Mouse (Mus musculus) lung, postnatal 36 days (tissue): Measurements from ENCODE around the gene Lama4.

ENCODE experiments used
- DNase-seq: peaks from one replicate; pipeline ENCODE4 v3.0.0; 2022; ENCODE audit warnings: mixed read lengths

Gene Lama4

DNA sequence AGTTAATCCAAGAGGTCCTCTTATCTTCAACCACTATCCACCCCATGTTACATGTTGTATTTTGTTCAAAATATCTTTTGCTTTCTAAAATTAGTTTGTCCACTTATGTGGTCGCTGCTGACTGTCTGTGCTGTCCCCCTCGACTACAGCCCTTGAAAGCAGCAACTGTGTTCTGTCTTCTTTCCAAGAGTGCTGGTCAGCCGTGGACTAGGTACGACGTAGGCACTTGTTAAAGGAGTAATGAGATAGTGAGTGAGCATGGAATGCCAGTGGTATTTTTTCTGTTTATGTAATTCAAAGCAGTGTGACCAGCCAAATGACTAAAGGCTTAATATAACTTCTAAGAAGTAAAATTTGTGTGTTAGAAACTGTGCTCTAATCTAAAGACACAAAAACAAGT, 90.7 kb downstream of the Lama4 start:
- no peak for DNase-seq

DNA sequence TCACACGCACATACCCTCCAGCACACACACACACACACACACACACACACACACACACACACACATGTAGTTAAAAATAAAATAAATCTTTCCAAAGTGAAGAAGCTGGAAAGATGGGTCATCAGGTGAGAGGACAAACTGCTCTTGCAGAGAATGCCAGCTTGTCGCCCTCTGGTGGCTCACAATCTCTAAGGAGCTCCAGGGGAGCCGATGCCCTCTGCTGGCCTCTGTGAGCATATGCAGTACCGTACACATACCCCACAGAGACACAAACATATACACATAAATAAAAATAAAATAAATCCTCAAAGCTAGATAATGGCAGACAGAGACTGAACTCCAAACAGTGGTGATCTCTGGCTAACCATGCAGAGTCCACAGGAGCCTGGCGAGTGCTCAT, 99.4 kb downstream of the Lama4 start:
- DNase-seq = peak; percentile 29

DNA sequence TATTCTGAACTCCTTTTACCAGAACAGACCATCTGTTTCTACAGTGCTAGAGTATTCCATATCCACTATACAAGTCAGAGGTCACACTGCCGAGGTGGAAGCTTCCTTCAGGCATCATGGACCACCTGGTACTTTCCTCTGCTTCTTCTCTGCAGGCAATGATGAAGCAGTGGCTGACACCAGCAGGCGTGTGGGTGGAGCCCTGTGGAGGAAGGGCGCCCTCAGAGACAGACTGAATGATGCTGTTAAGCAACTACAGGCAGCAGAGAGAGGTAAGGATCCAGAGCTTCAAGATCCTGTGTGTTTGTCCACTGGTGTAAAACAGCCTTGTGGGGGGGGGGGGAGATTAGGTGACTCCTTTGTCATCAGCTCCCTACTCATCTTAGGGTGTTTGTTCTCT, 100.1 kb downstream of the Lama4 start:
- no peak for DNase-seq

DNA sequence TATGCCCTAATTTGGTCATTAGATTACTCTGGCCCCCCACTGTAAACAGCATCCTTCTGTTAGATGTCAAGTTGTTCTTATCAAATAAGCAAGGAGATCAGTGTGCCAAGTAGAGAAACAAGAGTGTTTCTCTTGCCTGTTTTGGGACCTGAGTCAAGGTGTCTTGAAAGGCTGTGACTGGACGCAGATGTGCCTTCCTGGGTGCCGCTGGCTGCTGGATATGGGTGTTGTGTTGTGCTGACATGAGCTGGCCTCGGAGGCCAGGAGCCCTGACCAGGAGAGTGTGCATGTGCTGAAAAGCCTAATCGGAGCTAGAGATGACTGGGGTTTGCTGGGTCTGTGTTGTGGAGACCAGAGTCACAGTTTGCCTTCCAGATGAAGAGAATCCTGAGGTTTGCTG, 100.7 kb downstream of the Lama4 start:
- DNase-seq = no peak

DNA sequence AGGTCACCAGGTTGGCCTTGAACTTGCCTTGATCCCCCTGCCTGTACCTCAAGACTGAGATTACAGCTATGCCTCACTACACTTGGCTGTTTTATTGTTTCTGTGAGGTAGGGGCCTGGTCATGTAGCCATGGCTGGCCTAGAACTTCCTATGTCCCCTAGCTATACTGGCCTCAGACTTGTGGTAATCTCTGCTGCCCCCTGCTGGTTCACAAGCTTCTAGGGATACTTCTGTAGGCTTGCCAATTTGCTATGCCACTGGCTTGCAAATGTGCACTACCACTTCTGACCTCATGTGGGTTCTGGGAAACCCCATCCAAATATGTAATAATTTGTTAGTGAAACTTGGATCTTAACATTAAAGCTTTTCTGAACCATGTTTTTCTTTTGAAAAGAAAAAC, 101.6 kb downstream of the Lama4 start:
- peak; percentile 88 for DNase-seq

DNA sequence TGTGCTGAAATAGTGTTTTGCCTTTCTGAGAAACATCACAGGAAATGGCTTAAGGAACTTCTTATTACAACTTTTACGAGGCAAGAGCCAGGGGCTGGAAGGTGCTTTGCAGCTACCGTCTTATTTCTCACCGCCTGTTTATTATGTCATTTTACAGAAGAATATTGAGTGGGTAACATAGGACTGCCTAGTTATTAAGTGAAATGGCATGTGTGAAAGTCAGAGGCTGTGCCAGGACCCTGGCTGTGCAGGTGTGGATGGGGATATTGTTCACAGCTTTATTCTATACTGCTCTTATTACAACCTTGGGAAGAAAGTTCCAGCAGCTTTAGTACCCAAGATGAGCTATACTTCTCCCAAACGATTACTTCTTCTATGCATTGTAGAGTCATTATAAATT, 106.7 kb downstream of the Lama4 start:
- DNase-seq = no peak

DNA sequence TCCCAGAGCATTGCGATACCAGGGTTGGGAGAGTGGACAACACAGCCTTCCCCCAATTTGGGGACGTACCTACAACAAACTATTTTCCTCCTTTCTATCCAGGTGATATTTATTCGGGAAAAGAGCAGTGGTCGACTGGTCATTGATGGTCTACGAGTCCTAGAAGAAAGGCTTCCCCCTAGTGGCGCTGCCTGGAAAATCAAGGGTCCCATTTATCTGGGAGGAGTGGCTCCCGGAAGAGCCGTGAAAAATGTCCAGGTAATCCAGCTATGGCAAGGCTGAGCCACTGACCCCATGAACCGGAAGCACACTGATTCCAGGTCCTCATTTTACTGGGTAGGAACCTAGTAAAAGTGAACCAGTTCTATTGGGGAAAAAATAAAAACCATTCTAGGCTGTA, 131.7 kb downstream of the Lama4 start:
- DNase-seq = peak; percentile 34

DNA sequence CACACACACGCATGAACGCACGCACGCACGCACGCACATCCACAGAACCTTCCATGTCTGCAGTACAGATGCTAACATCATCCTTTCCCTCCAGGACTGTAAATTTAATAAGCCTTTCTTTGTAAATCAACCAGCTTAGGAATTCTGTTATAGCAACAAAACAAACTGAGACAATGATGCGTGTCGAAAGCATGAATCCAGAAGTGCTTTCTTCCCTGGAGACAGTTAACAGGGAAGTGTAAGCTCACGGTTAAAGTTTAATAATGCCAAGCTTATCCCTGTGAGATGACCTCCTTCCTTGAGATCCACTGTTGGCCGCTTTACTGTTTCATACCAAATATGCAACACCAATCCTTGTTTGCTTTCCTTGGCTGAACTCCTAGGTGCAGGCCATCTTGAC, 133.4 kb downstream of the Lama4 start:
- no peak for DNase-seq

DNA sequence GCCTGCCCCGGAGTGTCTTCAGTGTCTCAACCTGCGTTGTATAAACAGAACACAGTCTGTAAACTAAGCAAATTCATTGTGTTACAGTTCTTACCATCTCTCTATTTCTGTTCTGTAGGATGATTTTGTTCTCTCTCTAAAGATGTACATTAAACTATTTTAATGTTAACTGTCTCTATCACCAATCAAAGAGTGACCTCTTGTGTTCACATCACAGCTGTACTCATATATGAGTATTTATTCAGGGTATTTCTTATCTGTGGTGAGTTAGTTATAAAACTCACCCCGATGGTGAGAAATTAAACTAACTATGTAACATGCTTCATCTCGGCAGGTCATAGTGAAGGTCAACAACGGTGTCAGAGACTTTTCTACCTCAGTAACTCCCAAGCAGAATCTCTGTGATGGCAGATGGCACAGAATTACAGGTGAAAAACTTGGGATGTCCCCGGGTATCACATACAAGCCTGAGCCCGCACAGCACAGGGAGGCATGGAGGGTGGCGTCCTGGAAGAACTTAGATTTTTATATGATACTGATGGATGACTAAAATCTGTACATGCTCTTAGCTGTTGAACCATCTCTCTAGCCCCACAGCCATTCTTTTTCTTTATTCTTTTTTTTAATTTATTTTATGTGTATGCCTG, 139.6 kb downstream of the Lama4 start:
- no peak for DNase-seq

DNA sequence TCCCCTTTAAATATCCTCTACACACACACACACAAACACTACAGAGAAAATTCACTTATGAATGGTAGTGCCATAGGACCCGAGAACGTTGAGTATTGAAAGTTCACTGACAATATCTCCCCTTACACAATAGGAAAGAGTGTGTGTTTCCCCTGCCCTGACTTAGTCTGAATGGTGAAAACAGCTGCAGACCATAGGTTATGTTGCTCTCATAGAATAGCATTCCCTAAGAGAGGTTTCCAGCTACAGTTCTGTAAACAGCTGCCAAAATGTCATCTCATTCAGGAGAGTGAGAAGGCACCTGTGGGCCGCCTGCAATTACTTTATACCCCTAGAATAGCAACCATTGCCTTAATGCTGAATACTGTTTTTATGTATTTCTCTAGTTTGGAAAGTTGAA, 141.1 kb downstream of the Lama4 start:
- no peak for DNase-seq

DNA sequence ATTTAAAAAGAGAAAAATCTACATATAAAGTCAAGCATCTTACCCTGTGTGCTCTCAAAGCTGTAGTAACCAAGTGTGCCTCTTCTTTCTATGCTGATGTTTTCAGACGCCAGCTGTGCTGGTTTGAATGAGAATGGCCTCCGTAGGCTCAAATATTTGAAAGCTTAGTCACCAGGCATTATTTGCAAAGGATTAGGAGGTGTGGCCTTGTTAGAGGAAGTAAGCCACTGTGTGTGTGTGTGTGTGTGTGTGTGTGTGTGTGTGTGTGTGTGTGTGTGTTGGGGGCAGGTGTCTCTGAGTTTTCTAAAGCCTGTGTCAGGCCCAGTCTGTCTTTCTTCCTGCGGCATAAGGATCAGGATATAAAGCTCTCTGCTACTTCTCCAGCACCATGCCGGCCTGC, 141.6 kb downstream of the Lama4 start:
- no peak for DNase-seq

DNA sequence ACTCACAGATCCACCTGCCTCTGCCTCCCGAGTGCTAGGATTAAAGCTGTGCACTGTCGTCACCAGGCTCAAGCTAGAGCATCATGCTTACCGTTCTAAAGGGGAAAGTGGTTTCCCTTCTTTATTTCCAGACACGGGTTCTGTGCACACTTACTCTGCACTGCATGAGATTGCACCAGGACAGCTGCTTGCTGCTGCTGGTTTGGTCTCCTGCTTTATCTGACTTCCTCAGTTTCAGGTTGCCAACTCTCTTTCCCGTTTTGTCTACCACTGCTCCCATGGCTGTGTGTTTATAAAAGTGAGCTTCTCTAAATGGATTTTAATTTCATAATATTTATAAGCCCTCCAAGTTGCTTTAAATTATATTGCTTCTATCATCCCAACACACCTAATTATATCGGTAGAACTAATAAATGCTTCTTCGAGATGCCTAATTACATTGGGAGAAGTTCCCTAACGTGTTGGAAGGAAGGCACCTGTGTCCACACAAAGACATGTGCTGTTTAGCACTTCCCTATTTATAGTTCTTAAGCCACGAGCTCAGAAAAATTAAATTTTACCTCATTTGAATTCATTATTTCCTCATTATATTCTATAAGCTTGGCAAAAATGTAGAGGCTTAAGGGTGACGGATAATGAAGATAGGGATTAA, 143.6 kb downstream of the Lama4 start:
- no peak for DNase-seq

DNA sequence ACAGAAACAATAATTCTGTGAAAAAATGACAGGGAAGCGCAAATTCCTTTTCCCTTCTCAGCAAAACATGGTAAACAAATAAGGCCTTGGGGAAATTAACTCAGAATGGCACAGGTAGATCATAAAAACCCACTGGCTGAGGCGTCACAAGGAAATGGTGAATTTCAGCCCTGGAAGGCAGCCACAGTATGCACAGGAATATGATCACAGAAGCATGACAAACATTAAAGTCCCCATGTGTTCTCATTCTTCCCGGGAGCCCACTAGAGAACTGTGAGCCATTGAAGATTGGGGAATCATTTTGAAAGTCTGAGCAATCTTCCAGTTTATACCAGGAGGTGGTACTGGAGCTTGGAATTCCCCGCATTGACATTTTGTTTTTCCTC, 144.2 kb downstream of the Lama4 start:
- no peak for DNase-seq

DNA sequence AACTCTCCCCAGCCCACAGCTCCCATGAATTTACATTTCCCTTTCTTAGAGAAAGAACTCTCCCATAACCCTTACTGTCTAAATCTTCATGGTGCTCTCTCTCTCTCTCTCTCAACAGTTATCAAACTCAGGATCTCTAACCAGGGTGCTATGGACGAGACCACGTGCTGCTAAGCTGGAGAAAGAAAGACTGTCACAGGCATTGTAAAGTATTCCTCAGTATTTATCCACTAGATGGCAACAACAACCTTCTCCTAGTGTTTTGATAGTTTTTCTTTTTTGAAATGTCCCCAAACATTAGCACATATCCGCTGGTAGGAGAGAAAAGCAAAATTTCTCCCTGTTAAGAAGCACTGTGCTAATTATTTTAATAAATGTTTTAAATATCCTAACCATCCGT, 156.1 kb downstream of the Lama4 start:
- no peak for DNase-seq

DNA sequence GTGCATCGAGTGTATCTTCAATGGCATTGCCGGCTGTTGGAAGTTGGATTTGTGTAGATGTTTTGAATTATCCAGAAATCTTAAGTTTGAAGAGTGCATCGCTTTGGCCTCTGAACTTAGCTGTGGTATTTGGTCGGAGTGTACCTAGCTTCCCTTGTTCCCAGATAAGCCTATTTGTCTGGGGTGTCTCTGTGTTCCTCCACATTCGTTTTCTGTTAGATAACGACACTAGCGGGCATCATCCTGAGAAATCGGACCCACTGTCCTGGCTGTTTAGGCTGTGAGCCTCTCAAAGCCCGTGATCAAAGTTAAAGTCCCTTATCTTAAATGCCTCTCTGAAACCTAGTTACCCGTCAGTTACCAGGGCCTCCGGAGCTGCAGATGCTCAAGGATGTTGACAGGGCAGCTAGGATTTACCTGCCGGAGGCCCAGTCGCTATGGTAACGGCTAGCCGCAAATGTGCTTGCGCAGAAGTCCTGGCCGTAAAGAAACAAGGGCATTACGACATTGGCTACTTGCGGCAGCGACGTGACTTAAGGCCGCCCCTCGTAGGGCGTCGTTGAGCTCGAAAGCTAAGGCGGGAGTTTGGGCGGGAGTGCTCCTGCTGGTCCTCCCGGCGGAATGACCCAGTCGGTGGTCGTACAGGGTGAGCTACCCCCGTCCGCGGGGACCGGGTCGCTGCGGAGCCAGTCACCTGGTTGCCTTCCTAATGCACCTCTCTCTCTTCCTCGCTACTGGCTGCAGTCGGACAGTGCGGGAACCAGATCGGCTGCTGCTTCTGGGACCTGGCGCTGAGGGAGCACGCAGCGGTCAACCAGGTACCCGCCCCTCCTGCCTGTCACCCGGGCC, 168.4 kb downstream of the Lama4 start, which contains the start of the genes Fam229b and Tube1:
Gene Fam229b, minus strand, starts transcription at position 453 of the 849 bp plus-strand sequence.
Gene Tube1, plus strand, starts transcription at position 515 of the 849 bp plus-strand sequence.
- peak; percentile 96 for DNase-seq

DNA sequence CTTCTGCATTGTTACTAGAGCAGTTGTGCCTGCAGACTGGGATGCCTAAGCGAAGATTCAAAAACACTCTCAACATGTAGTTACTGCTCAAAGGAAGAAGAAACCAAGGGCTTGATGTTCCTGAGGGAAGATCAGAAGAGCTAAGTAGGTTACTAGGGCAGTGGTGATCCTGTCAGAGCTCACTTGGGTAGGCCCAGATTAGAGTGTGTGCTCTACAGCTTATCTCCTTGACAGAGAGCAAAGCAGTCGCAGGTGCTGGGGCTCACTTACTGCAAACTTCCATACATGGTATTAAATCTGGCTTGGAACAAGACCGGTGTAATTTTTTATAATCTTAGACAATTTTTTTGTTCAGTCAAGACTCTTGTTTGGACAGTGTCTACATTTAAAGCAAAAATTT, 172.5 kb downstream of the Lama4 start:
- no peak for DNase-seq

DNA sequence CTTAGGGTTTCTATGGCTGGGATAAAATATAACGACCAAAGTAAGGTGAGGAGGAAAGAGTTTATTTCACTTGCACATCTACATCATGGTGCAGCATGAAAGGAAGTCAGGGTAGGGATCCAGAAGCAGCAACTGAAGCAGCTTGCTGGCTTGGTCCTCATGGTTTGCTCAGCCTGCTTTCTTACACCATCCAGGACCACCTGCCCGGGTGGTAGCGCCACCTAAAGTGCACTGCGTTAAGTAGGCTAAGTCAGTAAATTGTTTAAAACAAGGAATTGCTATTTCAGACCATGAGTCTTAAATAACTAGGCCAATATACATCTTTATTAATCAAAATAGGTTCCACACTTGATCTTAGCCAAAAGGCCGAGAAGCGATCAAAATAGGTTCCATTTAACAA, 173.4 kb downstream of the Lama4 start:
- DNase-seq = no peak

DNA sequence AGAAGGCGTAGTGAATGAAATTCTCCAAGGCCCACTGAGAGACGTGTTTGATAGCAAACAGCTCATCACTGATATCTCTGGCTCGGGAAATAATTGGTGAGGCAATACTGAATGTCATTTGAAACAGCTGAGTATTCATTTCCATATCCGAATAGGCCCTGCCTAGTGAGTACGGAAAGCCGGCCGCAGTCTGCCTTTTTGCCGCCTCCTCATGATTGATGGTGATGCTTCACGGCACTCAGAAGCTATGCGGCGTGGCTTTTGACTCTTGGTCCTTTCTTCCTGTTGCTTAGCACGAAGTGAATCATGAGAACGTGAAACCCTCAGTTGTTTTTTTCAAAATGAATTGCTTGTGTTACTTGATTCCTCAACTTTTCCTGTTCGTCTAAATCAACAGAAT, 175.5 kb downstream of the Lama4 start:
- DNase-seq = no peak

DNA sequence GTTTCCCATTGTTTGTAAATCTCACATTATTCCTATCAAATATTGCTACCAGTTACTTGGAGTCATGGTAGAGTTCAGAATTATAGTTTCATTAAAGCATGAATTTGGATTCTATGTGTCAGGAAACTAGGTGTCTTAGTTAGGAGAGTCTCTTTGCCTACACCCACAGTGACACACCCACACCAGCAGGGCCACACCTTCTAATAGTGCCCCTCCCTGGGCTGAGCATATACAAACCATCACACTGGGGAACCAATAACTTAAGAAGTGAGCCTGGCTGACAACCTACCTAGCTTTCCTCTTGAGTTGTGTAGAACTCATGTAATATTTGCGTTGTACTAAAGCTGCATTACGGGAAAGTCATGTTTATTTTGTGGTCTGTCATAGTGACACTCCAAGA, 176.1 kb downstream of the Lama4 start:
- no peak for DNase-seq

DNA sequence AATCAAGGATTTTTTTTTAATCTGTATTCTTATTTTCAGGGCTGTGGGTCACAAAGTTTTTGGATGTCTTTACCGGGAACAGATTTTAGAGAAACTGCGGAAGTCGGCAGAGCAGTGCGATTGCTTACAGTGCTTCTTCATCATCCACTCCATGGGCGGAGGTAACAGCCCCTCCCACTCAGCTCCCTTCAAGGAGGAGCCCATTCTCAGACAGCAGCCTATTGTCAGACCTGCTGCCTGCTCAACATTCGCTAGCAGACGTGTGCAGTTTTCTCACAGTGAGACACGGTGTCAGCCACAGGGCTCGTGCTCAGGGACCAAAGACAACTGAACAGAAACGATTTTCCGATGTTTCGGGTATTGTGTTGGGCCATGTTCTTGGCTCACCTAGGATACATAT, 176.9 kb downstream of the Lama4 start:
- DNase-seq = no peak

DNA sequence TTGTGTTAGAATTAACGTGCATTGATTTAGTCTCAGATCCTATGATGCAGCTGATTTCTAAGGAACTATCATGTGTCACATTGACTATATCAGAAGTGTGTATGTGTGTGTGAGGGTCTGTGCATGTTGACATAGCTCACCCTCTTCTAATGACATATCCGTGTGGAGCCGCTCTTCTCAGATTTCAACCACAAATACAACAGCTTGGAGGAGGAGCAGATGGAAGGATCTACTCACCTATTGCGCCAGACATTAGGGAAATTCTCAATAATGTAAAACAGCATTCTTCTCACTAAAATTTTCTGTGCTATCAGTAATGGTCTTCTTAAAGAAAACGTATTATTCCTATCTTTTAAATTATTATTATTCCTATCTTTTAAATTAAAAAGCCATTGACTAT, 191.4 kb downstream of the Lama4 start:
- DNase-seq = no peak

DNA sequence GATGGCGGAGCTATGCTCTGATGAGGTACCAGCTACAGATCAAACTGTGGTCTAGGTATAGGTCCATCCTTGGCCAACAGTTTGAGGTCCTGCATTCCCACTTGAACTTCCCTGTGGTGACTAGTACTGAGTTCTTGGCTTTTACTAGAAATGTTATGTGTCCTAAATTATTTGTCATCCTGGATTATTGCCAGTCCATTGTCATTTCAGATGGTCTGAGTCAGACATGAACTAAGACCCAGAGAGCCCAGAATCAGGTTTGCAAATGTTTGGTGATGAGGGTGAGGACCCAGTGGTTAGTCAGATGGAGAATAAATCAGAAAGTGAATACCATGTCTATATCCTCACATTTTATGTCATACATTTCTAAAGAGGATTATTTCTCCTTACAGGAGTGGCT, 192.0 kb downstream of the Lama4 start:
- DNase-seq = no peak

DNA sequence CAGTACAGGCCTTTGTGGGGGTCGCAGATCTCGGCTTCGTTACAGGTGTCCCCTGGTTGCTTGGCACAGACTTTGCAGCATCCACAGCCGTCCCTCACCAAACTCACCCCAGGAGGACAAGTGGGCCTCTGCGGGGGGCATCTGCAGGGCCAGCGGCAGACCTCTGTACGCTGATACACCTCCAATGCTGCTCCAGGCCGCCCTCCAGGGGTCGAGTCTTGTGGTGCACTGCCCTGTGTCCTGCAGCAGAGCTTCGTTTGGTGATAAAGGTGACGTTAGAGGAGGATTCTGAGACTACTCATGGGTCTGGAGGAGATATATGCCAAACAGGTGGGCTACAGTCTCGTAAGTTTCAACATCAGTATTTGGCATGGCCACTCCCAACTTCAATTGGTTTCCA, 193.0 kb downstream of the Lama4 start:
- no peak for DNase-seq
